Mouse (Mus musculus) intestine, embryonic 15.5 days (tissue): ENCODE data around the gene Snai3. TPM values are rescaled to one million over a fixed set of nuclear protein-coding genes. Genes with fewer than 3 reads are reported as not detected.

ENCODE experiments used
- ATAC-seq: fragments of 200-750 bp; cut with Nextera tagmentation; 2 replicates; pipeline ENCODE4 v1.8.0; 2017; ENCODE audit warnings: moderate TSS enrichment, moderate library complexity
- H3K27ac ChIP-seq: fragments of 300-500 bp; sonication (generic); 2 replicates; pipeline ENCODE4 v1.5.1; 2015; ENCODE audit warnings: mild to moderate bottlenecking, inconsistent platforms
- H3K27me3 ChIP-seq: fragments of 300-500 bp; sonication (generic); replicated peaks from 2 replicates; pipeline ENCODE4 v1.6.1; 2015; ENCODE audit warnings: inconsistent platforms
- H3K36me3 ChIP-seq: fragments of 300-500 bp; sonication (generic); 2 replicates; pipeline ENCODE4 v1.6.1; 2015; ENCODE audit warnings: inconsistent platforms
- H3K4me1 ChIP-seq: fragments of 300-500 bp; sonication (generic); replicated peaks from 2 replicates; pipeline ENCODE4 v1.6.1; 2015; ENCODE audit warnings: inconsistent platforms
- H3K4me2 ChIP-seq: fragments of 300-500 bp; sonication (generic); replicated peaks from 2 replicates; pipeline ENCODE4 v1.6.1; 2015; ENCODE audit warnings: mild to moderate bottlenecking, inconsistent platforms
- H3K4me3 ChIP-seq: fragments of 300-500 bp; sonication (generic); replicated peaks from 2 replicates; pipeline ENCODE4 v1.5.1; 2015; ENCODE audit warnings: inconsistent platforms
- H3K9ac ChIP-seq: fragments of 300-500 bp; sonication (generic); 2 replicates; pipeline ENCODE4 v1.6.1; 2015; ENCODE audit warnings: inconsistent platforms
- H3K9me3 ChIP-seq: fragments of 300-500 bp; sonication (generic); 2 replicates; pipeline ENCODE4 v1.6.1; 2016; ENCODE audit warnings: inconsistent platforms
- WGBS: fragments of 180-500 bp; shearing (Covaris S2); methylation state at CpG from one replicate; pipeline ENCODE4 v1.1.7; 2015; 5-methylcytosine and 5-hydroxymethylcytosine counted together
- polyA plus RNA-seq: library from polyadenylated mRNA; unstranded; fragments of >200 nt; fragmentation: Nextera tagmentation; extraction: Ambion mirVana; gene quantifications from 2 replicates; pipeline ENCODE4 v1.2.1, GENCODE M21; 2015

Snai3 gene
- polyA plus RNA-seq, 1 experiment from 2014 or later: 0.57 TPM

- Histone ChIP-seq H3K36me3 (peaks cover 14% of the 10 kb centered on the region), H3K4me1 (peaks cover 5% of the 10 kb centered on the region), H3K4me3 (no peak overlapping the region), H3K9ac (no peak overlapping the region), H3K9me3 (no peaks in the 10 kb centered on the region), H3K4me2 (no peak overlapping the region), H3K27ac (no peak overlapping the region), H3K27me3 (no peaks in the 10 kb centered on the region)
- 77% methylated on average over 5 of the region's 5 CpGs for WGBS
- no peak for ATAC-seq
Measured at GRCm38 (mm10) chr8:122470691-122471090, 10.2 kb upstream of the Snai3 start.

DNA sequence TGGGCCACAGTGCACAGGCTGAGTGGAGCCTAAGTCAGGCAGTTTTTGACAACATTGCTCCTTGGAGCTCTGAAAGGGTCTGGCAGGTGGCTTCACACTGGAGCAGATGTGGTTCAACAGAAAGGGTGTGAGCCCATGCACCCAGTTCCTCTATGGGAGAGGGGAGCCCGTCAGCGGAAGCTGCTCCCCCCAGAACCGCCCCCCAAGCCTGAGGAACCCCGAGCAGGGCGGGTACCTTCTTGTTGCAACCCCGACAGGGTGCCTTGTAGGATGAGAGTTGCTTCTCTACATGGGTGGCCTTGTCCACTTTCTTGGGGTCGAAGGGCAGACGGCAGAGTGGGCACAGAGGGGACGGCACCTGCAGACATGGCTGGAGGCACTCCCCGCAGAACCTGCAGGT is 9.4 kb upstream of the Snai3 start:
- H3K4me1 ChIP-seq: peaks cover 3% of the 10 kb centered on the region
- H3K36me3 ChIP-seq: peaks cover 15% of the 10 kb centered on the region
- WGBS: 81% methylated on average over 10 of the region's 10 CpGs
- no peak overlapping the region for H3K4me2 ChIP-seq
- H3K9me3 ChIP-seq: no peaks in the 10 kb centered on the region
- no peak overlapping the region for H3K27ac ChIP-seq
- no peaks in the 10 kb centered on the region for H3K27me3 ChIP-seq
- no peak overlapping the region for H3K4me3 ChIP-seq
- no peak for ATAC-seq
- H3K9ac ChIP-seq: no peak overlapping the region

DNA sequence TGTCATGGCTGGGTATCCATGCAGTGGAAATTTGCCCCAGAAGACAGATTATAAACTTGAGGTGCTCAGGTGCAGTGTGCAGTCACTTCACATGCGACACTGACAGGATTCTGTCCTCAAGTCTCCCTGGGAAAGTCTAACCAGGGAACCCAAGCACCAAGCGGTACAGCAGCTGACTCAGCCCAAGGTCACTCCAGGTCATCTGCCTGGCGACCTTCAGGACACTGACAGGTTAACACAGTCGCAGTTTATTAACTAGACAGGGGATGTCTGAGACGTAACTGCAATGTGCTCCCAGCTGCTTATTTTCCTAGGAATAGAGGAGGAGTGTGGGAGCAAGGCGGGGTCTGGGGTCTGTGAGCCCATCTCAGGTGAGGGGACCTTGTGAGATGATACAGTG is 8.9 kb upstream of the Snai3 start:
- no peak overlapping the region for H3K4me3 ChIP-seq
- WGBS: 73% methylated on average over 6 of the region's 6 CpGs
- no peak overlapping the region for H3K27ac ChIP-seq
- no peak overlapping the region for H3K4me2 ChIP-seq
- no peaks in the 10 kb centered on the region for H3K27me3 ChIP-seq
- H3K9me3 ChIP-seq: no peaks in the 10 kb centered on the region
- no peak for ATAC-seq
- no peak overlapping the region for H3K9ac ChIP-seq
- H3K4me1 ChIP-seq: no peaks in the 10 kb centered on the region; the same call in none of the 2 replicates
- H3K36me3 ChIP-seq: peaks cover 15% of the 10 kb centered on the region

DNA sequence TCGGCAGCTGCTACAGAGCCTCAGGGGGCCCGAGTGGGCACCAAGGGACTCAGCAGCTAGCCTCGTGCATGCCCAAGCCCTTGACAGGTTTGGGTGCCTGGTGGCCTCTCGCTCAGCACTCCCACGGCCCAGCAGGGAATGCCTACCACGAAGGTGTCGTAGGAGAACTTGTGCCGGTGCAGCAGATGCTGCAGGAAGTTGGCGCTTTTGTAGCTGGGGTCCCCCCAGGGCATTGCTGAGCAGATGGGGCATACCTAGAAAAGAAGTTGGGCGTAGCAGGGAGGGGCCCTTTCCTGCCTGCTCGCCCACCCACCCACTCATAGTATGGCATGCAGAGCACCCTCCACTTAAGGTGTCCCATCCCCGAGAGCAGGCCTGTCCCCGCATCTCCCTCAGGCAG is 7.3 kb upstream of the Snai3 start:
- Histone ChIP-seq H3K27ac (no peak overlapping the region), H3K4me3 (no peak overlapping the region), H3K36me3 (peaks cover 15% of the 10 kb centered on the region), H3K9ac (no peak overlapping the region), H3K4me2 (no peak overlapping the region), H3K27me3 (peaks cover under 1% of the 10 kb centered on the region; the same call in 1 of the 2 replicates), H3K9me3 (no peaks in the 10 kb centered on the region), H3K4me1 (no peaks in the 10 kb centered on the region)
- WGBS: 89% methylated on average over 13 of the region's 13 CpGs
- no peak for ATAC-seq

GRCm38 (mm10) chr8:122464985-122465384 is 4.5 kb upstream of the Snai3 start:
- Histone ChIP-seq H3K9me3 (no peaks in the 10 kb centered on the region), H3K9ac (no peak overlapping the region), H3K4me2 (no peak overlapping the region), H3K27ac (no peak overlapping the region), H3K4me1 (peaks cover 20% of the 10 kb centered on the region), H3K27me3 (peaks cover 19% of the 10 kb centered on the region), H3K4me3 (no peak overlapping the region), H3K36me3 (peaks cover 15% of the 10 kb centered on the region)
- WGBS: 79% methylated on average over 7 of the region's 7 CpGs
- ATAC-seq: no peak

DNA sequence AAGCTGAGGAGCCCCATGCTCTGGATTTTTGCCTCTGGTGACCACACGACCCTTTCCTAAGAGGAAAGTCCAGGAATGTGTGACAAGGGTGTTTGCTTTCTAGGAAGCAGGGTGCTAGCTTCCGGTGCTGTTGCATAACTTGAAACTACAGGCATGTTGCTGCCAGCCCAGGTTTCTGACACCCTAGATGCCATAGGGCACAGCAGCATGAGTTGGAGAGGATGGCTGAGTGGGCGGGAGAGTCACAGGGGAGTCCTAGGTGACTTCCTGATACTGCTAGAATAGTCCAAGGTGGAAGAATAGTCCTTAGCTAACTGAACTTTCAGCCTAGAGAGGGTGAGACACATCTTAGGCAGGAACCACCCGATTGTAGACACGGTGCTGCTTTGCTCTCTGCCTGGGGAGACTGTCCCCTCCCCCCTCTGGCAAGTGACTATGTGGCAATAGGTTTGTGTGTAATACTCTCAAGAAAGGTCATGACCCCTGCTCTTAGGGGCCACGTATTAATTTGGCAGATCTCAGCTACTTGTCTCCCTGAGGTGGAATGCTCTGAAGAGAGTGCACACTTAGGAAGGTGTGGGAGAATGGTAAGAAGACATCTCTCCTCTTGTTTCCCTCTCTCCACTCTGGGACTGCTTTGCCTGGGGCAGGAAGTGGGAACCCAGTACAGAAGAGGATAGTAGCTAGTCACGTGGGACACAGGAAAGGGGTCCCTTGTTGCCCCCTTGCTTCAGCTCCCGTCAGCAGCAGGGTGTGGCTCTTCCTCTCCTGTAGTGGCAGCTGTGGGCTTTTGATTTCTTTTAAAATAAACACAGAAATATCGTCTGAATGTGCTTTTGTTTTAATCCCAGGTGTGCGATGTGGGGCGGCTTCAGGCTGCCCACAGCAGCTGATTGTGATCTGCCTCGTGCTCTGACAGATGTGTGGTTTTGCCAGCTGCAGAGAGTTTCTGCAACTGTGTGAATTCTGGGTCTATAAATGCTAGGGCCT is 3.4 kb upstream of the Snai3 start:
- H3K27ac ChIP-seq: no peak overlapping the region
- no peak overlapping the region for H3K4me2 ChIP-seq
- no peak for ATAC-seq
- H3K9me3 ChIP-seq: no peaks in the 10 kb centered on the region
- no peak overlapping the region for H3K4me3 ChIP-seq
- peaks cover 15% of the 10 kb centered on the region for H3K36me3 ChIP-seq
- no peak overlapping the region for H3K9ac ChIP-seq
- 44% methylated on average over 12 of the region's 12 CpGs for WGBS
- H3K27me3 ChIP-seq: peaks cover 26% of the 10 kb centered on the region
- H3K4me1 ChIP-seq: peaks cover 22% of the 10 kb centered on the region

DNA sequence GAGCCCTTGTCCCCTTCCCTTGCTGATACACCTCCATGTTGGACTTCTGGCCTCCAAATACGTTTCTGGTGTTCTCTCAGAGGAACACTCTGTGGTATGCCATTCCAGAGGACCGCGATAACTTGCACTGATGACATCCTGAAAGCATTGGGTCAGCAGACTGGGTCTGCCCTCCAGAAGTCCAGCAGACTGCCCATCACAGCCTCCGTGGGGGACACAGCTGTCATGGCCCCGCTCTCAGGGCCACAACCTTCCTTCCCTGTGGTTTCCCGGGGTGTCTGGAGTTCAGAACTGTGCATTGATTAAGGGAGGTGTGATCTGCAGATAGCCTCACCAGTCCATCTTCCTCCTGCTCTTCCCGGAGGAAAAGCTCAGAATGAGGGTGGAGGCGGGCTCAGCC is 2.0 kb upstream of the Snai3 start:
- Histone ChIP-seq H3K27ac (no peak overlapping the region), H3K27me3 (peaks cover 29% of the 10 kb centered on the region), H3K9ac (no peak overlapping the region), H3K36me3 (peaks cover 10% of the 10 kb centered on the region), H3K4me1 (peaks cover 22% of the 10 kb centered on the region), H3K9me3 (no peaks in the 10 kb centered on the region), H3K4me3 (no peak overlapping the region), H3K4me2 (no peak overlapping the region)
- ATAC-seq: no peak
- WGBS: 70% methylated on average over 8 of the region's 8 CpGs

DNA sequence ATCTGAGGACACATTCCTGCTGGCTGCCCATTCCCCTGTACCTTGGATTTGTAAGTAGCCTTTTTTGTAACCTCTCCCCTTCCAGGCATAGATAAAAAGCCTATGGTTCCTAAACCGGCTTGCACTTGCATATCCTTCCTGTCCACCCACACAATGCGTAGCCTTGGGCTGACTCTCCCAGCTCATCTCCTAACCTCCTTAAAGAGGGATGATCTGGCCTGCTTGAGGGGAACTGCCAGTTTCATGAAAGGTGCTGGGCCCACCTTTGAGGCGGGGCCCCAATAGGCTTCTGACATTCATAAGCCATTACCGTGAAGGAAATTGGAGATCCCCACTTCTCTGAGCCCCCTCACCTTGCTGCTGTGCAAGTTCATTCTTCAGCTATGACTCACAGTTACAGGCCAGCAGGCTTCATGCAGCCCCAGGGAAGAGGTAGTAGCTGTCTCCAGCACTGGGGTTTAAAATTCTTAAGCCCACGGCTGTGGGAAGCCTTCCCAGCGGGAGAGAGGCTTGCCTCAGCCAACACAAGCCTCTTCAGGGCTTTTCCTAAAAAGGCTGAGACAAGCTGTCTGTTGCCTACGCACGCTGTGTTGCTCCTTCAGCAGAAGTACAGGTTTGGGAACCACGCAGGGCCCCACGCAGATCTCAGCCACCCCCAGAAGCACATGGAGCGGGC is 1.1 kb upstream of the Snai3 start:
- Histone ChIP-seq H3K36me3 (peaks cover 3% of the 10 kb centered on the region; the same call in 1 of the 2 replicates), H3K4me2 (peak overlapping the region; percentile 89; the same call in 1 of the 2 replicates), H3K4me1 (peaks cover 22% of the 10 kb centered on the region), H3K9ac (no peak overlapping the region), H3K27ac (no peak overlapping the region), H3K27me3 (peaks cover 29% of the 10 kb centered on the region), H3K9me3 (no peaks in the 10 kb centered on the region), H3K4me3 (no peak overlapping the region)
- ATAC-seq: no peak
- WGBS: 66% methylated on average over 11 of the region's 11 CpGs

- 0 out of 2 replicates have a peak overlapping the region, but pooled peaks have one; percentile 42 for H3K9ac ChIP-seq
- peak overlapping the region; percentile 39 for H3K4me3 ChIP-seq
- H3K4me2 ChIP-seq: peak overlapping the region; percentile 89
- no peaks in the 10 kb centered on the region for H3K36me3 ChIP-seq
- no peak overlapping the region for H3K27ac ChIP-seq
- peaks cover 29% of the 10 kb centered on the region for H3K27me3 ChIP-seq
- peaks cover 22% of the 10 kb centered on the region for H3K4me1 ChIP-seq
- H3K9me3 ChIP-seq: no peaks in the 10 kb centered on the region
- no peak; the same call in 1 of the 2 replicates for ATAC-seq
- WGBS: 22% methylated on average over 7 of the region's 7 CpGs
Measured at GRCm38 (mm10) chr8:122459990-122460389, 543 bp downstream of the Snai3 start.

DNA sequence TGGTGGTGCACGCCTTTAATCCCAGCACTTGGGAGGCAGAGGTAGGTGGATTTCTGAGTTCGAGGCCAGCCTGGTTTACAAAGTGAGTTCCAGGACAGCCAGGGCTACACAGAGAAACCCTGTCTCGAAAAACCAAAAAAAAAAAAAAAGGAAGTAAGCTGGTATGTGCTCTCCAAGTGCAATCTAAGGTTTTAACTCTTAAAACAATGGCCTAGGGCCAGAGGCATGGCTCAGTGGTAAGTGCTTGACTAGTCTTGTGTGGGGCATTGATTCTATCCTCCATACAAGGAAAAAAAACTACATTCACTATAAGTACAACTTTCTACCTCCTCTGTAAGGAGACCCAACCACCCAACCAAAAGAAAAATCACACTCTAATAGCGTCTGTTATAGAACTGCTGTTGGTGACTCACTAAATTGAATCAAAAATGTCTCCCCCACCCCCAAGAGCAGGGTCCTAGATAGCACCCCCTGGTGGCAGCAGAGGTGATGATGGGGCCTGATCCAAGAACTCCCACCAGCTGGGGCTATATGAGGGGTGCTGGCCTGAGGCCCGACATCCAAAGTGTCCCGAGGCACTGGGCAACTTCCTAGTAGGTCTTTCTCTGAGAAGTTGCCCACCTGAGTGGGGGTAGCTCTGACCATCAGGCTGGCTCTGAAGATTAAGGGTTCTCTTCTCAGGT is 1.2 kb downstream of the Snai3 start:
- no peak overlapping the region for H3K4me2 ChIP-seq
- H3K27ac ChIP-seq: no peak overlapping the region
- no peak overlapping the region for H3K4me3 ChIP-seq
- WGBS: 59% methylated on average over 6 of the region's 6 CpGs
- H3K27me3 ChIP-seq: peaks cover 29% of the 10 kb centered on the region
- no peaks in the 10 kb centered on the region for H3K36me3 ChIP-seq
- ATAC-seq: no peak
- peaks cover 22% of the 10 kb centered on the region for H3K4me1 ChIP-seq
- no peak overlapping the region for H3K9ac ChIP-seq
- no peaks in the 10 kb centered on the region for H3K9me3 ChIP-seq

DNA sequence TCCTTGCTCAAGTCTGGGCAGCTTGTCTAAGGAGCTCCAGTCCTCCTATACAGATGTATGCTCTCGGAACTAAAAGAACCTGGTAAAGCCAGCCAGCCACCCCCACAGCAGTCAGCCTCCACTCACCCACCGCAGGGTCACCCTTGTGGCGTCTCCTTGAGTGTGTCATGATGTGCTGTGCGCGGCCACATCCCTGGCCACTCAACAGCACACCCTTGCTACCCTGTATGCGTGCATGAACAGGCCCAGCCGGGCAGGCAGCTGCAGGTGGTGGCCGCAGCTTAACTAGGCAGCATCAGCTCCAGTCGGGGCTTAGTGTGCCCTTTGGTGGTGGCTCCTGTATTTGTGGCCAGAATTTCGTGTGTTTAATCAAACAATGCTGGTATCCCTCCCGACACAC is 3.4 kb downstream of the Snai3 start:
- peaks cover 23% of the 10 kb centered on the region for H3K27me3 ChIP-seq
- peaks cover 22% of the 10 kb centered on the region for H3K4me1 ChIP-seq
- H3K36me3 ChIP-seq: no peaks in the 10 kb centered on the region
- no peak overlapping the region for H3K27ac ChIP-seq
- no peak overlapping the region for H3K4me2 ChIP-seq
- no peak for ATAC-seq
- H3K9ac ChIP-seq: no peak overlapping the region
- no peak overlapping the region for H3K4me3 ChIP-seq
- WGBS: 73% methylated on average over 11 of the region's 11 CpGs
- no peaks in the 10 kb centered on the region for H3K9me3 ChIP-seq

DNA sequence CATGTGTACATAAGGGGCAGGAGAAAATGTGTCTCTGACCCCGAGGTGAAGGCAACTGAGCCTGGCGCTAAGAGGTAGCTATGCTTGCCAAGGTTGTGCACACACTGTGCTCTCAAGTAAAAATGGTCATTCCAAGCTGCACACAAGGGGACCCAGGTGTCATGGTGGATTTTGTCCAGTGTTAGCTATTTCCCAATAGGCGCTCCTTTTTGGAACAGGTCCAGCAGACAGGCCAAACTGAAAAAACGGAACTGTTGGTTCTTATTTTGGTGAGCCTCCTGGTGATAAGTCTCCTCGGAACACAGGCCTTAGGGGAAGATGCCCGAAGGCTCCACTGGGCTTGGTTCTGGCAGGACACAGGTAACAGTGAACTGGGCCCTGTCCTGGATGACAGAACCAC is 6.1 kb downstream of the Snai3 start:
- no peak overlapping the region for H3K27ac ChIP-seq
- no peak overlapping the region for H3K4me3 ChIP-seq
- peaks cover 5% of the 10 kb centered on the region; the same call in 1 of the 2 replicates for H3K27me3 ChIP-seq
- WGBS: 79% methylated on average over 6 of the region's 6 CpGs
- H3K9me3 ChIP-seq: no peaks in the 10 kb centered on the region
- H3K4me1 ChIP-seq: no peaks in the 10 kb centered on the region
- no peak for ATAC-seq
- H3K36me3 ChIP-seq: no peaks in the 10 kb centered on the region
- no peak overlapping the region for H3K4me2 ChIP-seq
- no peak overlapping the region for H3K9ac ChIP-seq
